Mouse (Mus musculus): Measurements from ENCODE around the gene Vsx1.
A peak's percentile ranks its signal among the peaks of the same experiment; 100 is the strongest.

The Vsx1 gene

GRCm38 (mm10) chr2:150667820-150668766 lies 21.1 kb downstream of the Vsx1 start, which contains the start of gene Acss1:
Gene Acss1 (minus strand): TSS chr2:150668500.
- peak; percentile 71 to 72 for DNase-seq (ENCODE audit: low spot score in 2 of 2)

GRCm38 (mm10) chr2:150667065-150667819 lies 21.9 kb downstream of the Vsx1 start:
- no peak for DNase-seq (ENCODE audit: low spot score in 2 of 2)

GRCm38 (mm10) chr2:150666723-150667064 lies 22.5 kb downstream of the Vsx1 start:
- no peak for DNase-seq (ENCODE audit: low spot score in 2 of 2)

GRCm38 (mm10) chr2:150665534-150666451 lies 23.4 kb downstream of the Vsx1 start:
- no peak for DNase-seq (ENCODE audit: low spot score in 2 of 2)

- DNase-seq (ENCODE audit: low spot score in 2 of 2) = no peak
Observed at GRCm38 (mm10) chr2:150665006-150665405, 24.2 kb downstream of the Vsx1 start.

- no peak for DNase-seq (ENCODE audit: low spot score in 2 of 2)
Observed at GRCm38 (mm10) chr2:150664152-150664920, 24.8 kb downstream of the Vsx1 start.

- DNase-seq (ENCODE audit: low spot score in 2 of 2) = peak; percentile 76 to 77
Observed at GRCm38 (mm10) chr2:150663255-150663654, 25.9 kb downstream of the Vsx1 start.

- no peak for DNase-seq (ENCODE audit: low spot score in 2 of 2)
Observed at GRCm38 (mm10) chr2:150662007-150662406, 27.2 kb downstream of the Vsx1 start.

GRCm38 (mm10) chr2:150660668-150661451 lies 28.3 kb downstream of the Vsx1 start:
- DNase-seq (ENCODE audit: low spot score in 2 of 2) = no peak

- no peak for DNase-seq (ENCODE audit: low spot score in 2 of 2)
Observed at GRCm38 (mm10) chr2:150660049-150660448, 29.1 kb downstream of the Vsx1 start.

GRCm38 (mm10) chr2:150656975-150657768 lies 32.0 kb downstream of the Vsx1 start:
- DNase-seq (ENCODE audit: low spot score in 2 of 2) = no peak

GRCm38 (mm10) chr2:150656112-150656511 lies 33.0 kb downstream of the Vsx1 start:
- DNase-seq (ENCODE audit: low spot score in 2 of 2) = no peak

- peak; percentile 46 to 48 for DNase-seq (ENCODE audit: low spot score in 2 of 2)
Observed at GRCm38 (mm10) chr2:150655290-150655689, 33.9 kb downstream of the Vsx1 start.

- DNase-seq (ENCODE audit: low spot score in 2 of 2) = no peak
Observed at GRCm38 (mm10) chr2:150654814-150655213, 34.3 kb downstream of the Vsx1 start.

GRCm38 (mm10) chr2:150651366-150651765 lies 37.8 kb downstream of the Vsx1 start:
- DNase-seq (ENCODE audit: low spot score in 2 of 2) = no peak

GRCm38 (mm10) chr2:150650511-150651074 lies 38.6 kb downstream of the Vsx1 start:
- DNase-seq (ENCODE audit: low spot score in 2 of 2) = no peak

- peak in 1 of 2 experiments; percentile 52 for DNase-seq (ENCODE audit: low spot score in 2 of 2)
Observed at GRCm38 (mm10) chr2:150648300-150648895, 40.8 kb downstream of the Vsx1 start.

- peak in 1 of 2 experiments; percentile 30 for DNase-seq (ENCODE audit: low spot score in 2 of 2)
Observed at GRCm38 (mm10) chr2:150647681-150648299, 41.4 kb downstream of the Vsx1 start.
